In the genomic region with DNA sequence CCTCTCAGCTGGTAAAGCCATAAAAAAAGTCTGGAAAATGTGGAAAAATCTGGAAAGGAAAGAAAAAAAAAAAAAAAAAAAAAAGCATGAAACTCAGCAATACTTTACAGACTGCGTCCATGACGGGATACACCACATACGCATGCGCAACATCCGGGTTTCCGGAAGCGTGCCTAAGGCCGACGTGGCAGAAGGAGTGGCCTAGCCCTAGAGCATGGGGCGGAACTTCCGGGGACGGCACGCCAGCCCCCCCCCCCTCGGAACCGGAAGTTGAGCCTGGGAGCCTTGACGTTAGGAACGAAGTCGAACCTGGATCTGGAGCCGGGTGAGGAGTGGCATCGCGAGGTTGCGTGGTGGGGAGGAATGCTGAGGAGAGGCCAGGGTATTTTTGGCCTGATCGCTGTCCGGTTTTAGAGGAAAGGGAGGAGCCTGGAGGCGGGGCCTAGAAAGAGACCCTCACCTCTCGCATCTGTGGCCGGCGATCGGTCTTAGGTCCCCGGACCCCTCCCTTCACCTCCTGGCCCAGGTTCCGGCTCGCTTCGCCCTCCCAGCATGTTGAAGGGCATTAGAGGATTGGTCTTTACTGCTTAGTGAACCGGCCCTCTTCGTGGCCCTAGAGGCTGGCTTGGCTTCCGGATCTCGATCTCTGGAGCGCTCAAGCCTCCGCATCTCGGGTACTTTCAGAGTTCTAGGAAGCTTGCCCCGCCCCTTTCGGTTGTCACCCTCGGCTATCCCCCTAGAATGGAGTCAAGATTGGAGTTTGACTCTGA, we compare ENCODE assay signal across 8 mouse cellular contexts. TPM values are rescaled to one million over a fixed set of nuclear protein-coding genes. Genes with fewer than 3 reads are reported as not detected.
DNase-seq lines count a peak whose midpoint lies in the region; ATAC-seq and TF ChIP-seq lines count a peak whose summit lies in the region.

A gene (plus strand): TSS at position 245 of the 770 bp plus-strand sequence.

- peak within 1 kb of the TSS; percentile 7; the same call in 1 of the 2 replicates for H3K27ac ChIP-seq in cortical plate, adult 2 months (ENCODE audit: insufficient read depth, low read length)

- peak; percentile 87 for ATAC-seq in activated CD4-positive, CD25-positive, alpha-beta regulatory T cell, adult 4 months

- no peak for TF ChIP-seq CTCF in cortical plate, adult 2 months (IDR thresholded peaks at IDR 0.05; ENCODE audit: extremely low read depth, insufficient read depth, low read length)

- H3K9me3 ChIP-seq in megakaryocyte, embryonic 14.5 days = no peaks in the 10 kb centered on the region

- no peaks in the 10 kb centered on the region for H3K4me1 ChIP-seq in cortical plate, adult 2 months (ENCODE audit: control insufficient read depth, insufficient read depth, low read length)
- peaks cover 26% of the 10 kb centered on the region for H3K4me1 ChIP-seq in megakaryocyte, embryonic 14.5 days

- peak; percentile 81; the same call in 1 of the 2 replicates for TF ChIP-seq POLR2A in cortical plate, adult 2 months (IDR thresholded peaks at IDR 0.05; ENCODE audit: extremely low read depth, insufficient read depth, low read length)

- peaks cover 43% of the 10 kb centered on the region for H3K36me3 ChIP-seq in megakaryocyte, embryonic 14.5 days (replicated peaks; ENCODE audit: low read length)

- H3K27me3 ChIP-seq in megakaryocyte, embryonic 14.5 days (replicated peaks) = peaks cover 6% of the 10 kb centered on the region

- DNase-seq in gastrocnemius, adult 8-10 months (ENCODE audit: low spot score in 2 of 2) = peak; percentile 78 to 91
- DNase-seq in hindlimb bud, embryonic 11.5 days (ENCODE audit: extremely low spot score, low read depth, low spot score) = peak; percentile 99
- DNase-seq in left cerebral cortex, adult 8-10 months (ENCODE audit: low spot score in 2 of 2) = peak; percentile 90 to 93
- peak; percentile 98 to 100 for DNase-seq in right cerebral cortex, postnatal 10 days (ENCODE audit: low spot score in 2 of 2)
- peak; percentile 100 for DNase-seq in urinary bladder, postnatal 25 days (ENCODE audit: low spot score)

- H3K4me3 ChIP-seq in cortical plate, adult 2 months (ENCODE audit: insufficient read depth, low read length) = peak within 1 kb of the TSS; percentile 62
- peak within 1 kb of the TSS; percentile 99 for H3K4me3 ChIP-seq in megakaryocyte, embryonic 14.5 days (replicated peaks)

RNA-seq across cellular contexts. Expression of the gene that starts here (rescaled TPM):
- 10 to 100 TPM; 94.7 to 97.5 TPM for polyA plus RNA-seq in activated CD4-positive, CD25-positive, alpha-beta regulatory T cell, adult 4 months (2017; shearing (Covaris generic))
- 77.2 and 79.3 TPM in 2 replicates for polyA plus RNA-seq in cortical plate, adult 2 months (2012; rRNA removed)
- 10 to 100 TPM; 64.6 to 79.3 (median 71.4) TPM for total RNA-seq in gastrocnemius, adult 8-10 months (2022)
- 100 to 1,000 TPM in 1 of 4 experiments, 10 to 100 TPM in 3; 87.9 to 102 (median 99.5) TPM for total RNA-seq in left cerebral cortex, adult 8-10 months (2022)
- 49.1 and 52.5 TPM in 2 replicates for polyA plus RNA-seq in megakaryocyte, embryonic 14.5 days (2012; ENCODE audit: insufficient read depth, low replicate concordance)

Comparison
In these comparisons a context has a peak if more than half of its experiments do, and no peak if none do; other contexts are left out.
1. Peak in every context shown above with its lines: DNase-seq, ATAC-seq, H3K4me3 ChIP-seq and H3K27ac ChIP-seq.